Mouse (Mus musculus) left cerebral cortex, adult 2 months (tissue): ENCODE measurements around the gene 2010111I01Rik. TPM values are rescaled to one million over a fixed set of nuclear protein-coding genes. Genes with fewer than 3 reads are reported as not detected.

Experiments used
- DNase-seq, 2 experiments: peaks; one replicate each; pipeline ENCODE4 v3.0.0; 2021 to 2022; ENCODE audit warnings: low spot score in 2 of 2, mixed read lengths in 1 of 2; ENCODE audit errors: extremely low spot score in 1 of 2
- H3K27ac ChIP-seq: fragments of 200-600 bp; 2 replicates; pipeline ENCODE4 v1.8.1; 2022
- H3K4me3 ChIP-seq: fragments of 200-600 bp; 2 replicates; pipeline ENCODE4 v1.8.1; 2022
- CTCF ChIP-seq: fragments of 200-600 bp; IDR thresholded peaks from 2 replicates; pipeline ENCODE4 v1.8.1; 2022; ENCODE audit warnings: antibody characterized with exemption, mild to moderate bottlenecking, moderate library complexity
- intact Hi-C: fragments of 180-260 bp; cut with DNase I; formaldehyde crosslinking; loops from one replicate; pipeline ENCODE4 v1.15.1; 2025
- total RNA-seq, 2 experiments: library from RNA; stranded (reverse); gene quantifications; 2 replicates each; pipeline ENCODE4 v1.2.3; 2021

2010111I01Rik gene
- total RNA-seq, 2 experiments from 2014 or later = 122 to 140 TPM

DNA sequence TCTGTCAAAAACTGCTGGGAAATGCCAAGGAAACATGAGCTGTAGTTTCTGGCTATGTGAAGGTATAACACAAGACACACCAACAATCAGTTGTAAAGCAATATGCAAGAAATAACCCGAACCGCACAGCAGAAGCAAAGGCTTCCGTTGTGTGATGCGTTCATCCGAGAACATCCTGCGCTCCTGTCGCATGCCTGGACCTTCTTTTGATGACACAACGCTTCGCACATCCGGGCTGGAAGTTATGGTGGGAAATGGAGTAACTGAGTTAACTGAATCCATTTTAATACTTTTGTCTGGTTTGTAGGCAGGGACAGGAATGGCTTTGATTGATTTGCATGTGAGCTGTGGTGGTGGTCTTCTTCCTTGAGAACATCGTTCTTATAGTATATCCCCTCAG lies 282.9 kb downstream of the 2010111I01Rik start:
- H3K27ac ChIP-seq = peak overlapping the region; percentile 52
- no peak overlapping the region; the same call in 1 of the 2 replicates for H3K4me3 ChIP-seq
- TF ChIP-seq CTCF = no peak
- DNase-seq = no peak
- intact Hi-C loops = loop anchor here (5.0 to 10.0 kb wide), 3 partner anchors 200 to 317 kb away; no protein-coding TSS in a partner anchor

GRCm38 (mm10) chr13:63248318-63248717 lies 283.6 kb downstream of the 2010111I01Rik start:
- Histone ChIP-seq H3K4me3 (no peak overlapping the region), H3K27ac (peak overlapping the region; percentile 52)
- intact Hi-C loops = loop anchor here (5.0 to 10.0 kb wide), 3 partner anchors 201 to 316 kb away; no protein-coding TSS in a partner anchor
- peak in 1 of 2 experiments; percentile 26 for DNase-seq
- no peak for TF ChIP-seq CTCF

GRCm38 (mm10) chr13:63249171-63249570 lies 284.5 kb downstream of the 2010111I01Rik start:
- TF ChIP-seq CTCF = no peak
- intact Hi-C loops = loop anchor here (5.0 to 10.0 kb wide), 3 partner anchors 202 to 316 kb away; no protein-coding TSS in a partner anchor
- DNase-seq = no peak
- Histone ChIP-seq H3K4me3 (no peak overlapping the region), H3K27ac (peak overlapping the region; percentile 45)

GRCm38 (mm10) chr13:63249741-63250431 lies 285.2 kb downstream of the 2010111I01Rik start:
- DNase-seq = no peak

GRCm38 (mm10) chr13:63250441-63250980 lies 285.8 kb downstream of the 2010111I01Rik start:
- H3K27ac ChIP-seq = peak overlapping the region; percentile 45
- DNase-seq = no peak
- no peak for TF ChIP-seq CTCF
- intact Hi-C loops = no loop called here
- peak overlapping the region; percentile 18; the same call in 1 of the 2 replicates for H3K4me3 ChIP-seq

More at GRCm38 (mm10) chr13:63249741-63250431, 285.2 kb downstream of the 2010111I01Rik start:
- peak overlapping the region; percentile 45 for H3K27ac ChIP-seq
- H3K4me3 ChIP-seq = no peak overlapping the region
- TF ChIP-seq CTCF = no peak
- intact Hi-C loops = loop anchor here (5.0 to 10.0 kb wide), 3 partner anchors 203 to 315 kb away; no protein-coding TSS in a partner anchor

- intact Hi-C loops = no loop called here
- no peak for TF ChIP-seq CTCF
- Histone ChIP-seq H3K4me3 (peak overlapping the region; percentile 18), H3K27ac (peak overlapping the region; percentile 48)
- DNase-seq = no peak
These were observed 286.6 kb downstream of the 2010111I01Rik start for GRCm38 (mm10) chr13:63251118-63251889.

GRCm38 (mm10) chr13:63252295-63253010 lies 287.8 kb downstream of the 2010111I01Rik start:
- intact Hi-C loops = no loop called here
- no peak for DNase-seq
- TF ChIP-seq CTCF = no peak
- Histone ChIP-seq H3K27ac (no peak overlapping the region), H3K4me3 (no peak overlapping the region)

DNA sequence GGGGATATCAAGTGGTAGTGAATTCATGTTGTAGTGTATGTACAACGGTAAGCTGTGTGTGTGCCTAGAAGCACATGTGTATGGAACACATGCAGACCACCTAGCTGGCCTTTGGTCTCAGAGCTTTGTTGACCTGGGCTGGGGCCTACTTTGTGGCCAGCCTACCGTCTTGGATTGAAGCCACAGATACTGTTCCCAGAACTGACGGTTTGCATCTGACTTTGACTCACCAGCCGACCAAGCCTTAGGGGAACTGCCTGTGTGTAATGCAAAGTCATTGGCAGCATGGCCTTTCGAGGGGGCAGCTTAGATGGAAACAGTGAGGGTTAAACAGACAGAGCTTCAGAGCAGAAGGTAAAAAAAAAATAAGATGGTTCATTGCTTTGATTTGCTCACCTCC lies 288.5 kb downstream of the 2010111I01Rik start:
- intact Hi-C loops = no loop called here
- no peak for TF ChIP-seq CTCF
- DNase-seq = no peak
- Histone ChIP-seq H3K27ac (0 out of 2 replicates have a peak overlapping the region, but pooled peaks have one; percentile 5), H3K4me3 (no peak overlapping the region)

- no peak for DNase-seq
- intact Hi-C loops = no loop called here
- H3K4me3 ChIP-seq = no peak overlapping the region
- peak overlapping the region; percentile 5; the same call in 1 of the 2 replicates for H3K27ac ChIP-seq
- TF ChIP-seq CTCF = no peak
These were observed 289.4 kb downstream of the 2010111I01Rik start for GRCm38 (mm10) chr13:63253886-63254636.

DNA sequence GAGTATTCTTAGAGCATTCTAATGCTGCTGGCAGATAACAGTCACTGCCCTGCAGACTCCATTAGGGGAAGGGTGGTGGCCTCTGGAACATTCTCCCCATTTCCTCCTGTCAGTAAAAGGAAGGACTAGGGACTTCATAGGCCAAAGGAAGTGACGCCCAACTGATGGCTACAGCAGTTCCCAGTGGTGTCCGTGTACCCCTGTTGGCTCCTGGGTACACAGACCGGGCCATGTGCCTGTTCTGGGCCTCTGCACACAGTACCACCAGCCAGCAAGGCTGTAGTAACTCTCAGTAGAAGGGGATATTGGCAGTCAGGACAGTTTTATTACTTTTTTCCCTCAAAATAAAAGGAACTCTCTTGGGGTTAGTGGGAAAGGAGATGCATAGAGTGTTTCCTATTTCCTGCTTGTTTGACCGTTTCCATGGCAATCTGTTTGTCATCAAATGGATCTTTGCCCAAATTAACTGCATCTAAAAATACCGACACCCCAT lies 290.9 kb downstream of the 2010111I01Rik start:
- intact Hi-C loops = no loop called here
- peak overlapping the region; percentile 36; the same call in 1 of the 2 replicates for H3K27ac ChIP-seq
- H3K4me3 ChIP-seq = no peak overlapping the region
- TF ChIP-seq CTCF = no peak
- DNase-seq = no peak
